Mouse (Mus musculus): ENCODE data around the gene Tro. TPM values are rescaled to one million over a fixed set of nuclear protein-coding genes. Genes with fewer than 3 reads are reported as not detected.

Gene Tro
- 39.6 and 45.1 TPM in 2 replicates for polyA plus RNA-seq (2016; fragmentation: Nextera tagmentation; extraction: Ambion mirVana)

DNA sequence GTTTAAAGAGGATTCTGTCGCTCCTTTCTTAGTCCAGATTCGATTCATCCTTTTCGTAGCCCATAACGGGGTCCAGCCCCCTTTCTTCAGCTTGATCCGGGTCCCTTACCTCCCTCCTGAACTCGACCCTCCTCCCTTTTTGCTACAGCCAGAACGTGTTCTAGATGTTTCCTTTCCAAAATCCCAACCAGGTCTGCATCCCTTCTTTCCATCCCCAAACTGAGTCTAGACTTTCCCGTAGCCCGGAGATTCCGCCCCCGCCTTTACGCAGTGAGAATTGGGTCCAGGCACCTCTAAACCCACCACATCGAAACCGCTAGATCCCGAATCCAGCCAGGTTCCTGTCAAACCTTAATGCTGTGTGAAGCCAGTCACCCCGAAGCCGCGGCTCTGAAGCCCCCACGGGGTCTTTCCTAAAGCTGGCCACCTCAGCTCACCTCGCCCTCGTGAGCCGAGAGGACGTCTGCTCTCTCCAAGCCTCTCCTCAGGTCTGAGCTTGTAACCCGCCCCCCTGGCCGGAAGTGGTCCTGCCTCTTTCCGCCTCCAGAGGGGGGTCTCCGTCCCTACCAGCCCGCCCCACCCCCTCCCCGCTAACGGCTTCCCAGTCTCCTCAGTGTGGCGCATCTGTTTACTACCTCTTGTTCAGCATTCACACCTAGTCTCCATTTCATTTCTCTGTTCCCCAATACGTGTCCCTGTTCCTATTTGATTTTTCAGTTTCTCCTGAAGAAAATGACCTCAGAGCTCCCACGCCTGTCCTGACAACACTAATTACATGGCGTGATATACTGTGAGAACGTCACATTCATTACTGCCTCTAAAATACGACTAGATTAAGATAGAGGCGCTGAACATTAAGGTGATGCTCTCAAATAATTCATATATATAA is at the start of gene Tro:
Gene Tro (minus strand): TSS at position 676 of the 889 bp plus-strand sequence.
- WGBS: 22% methylated on average over 37 of the region's 37 CpGs
- ATAC-seq (ENCODE audit: insufficient number of reproducible peaks, insufficient read depth, low FRiP score, low TSS enrichment, low read depth): peak; percentile 91
- Histone ChIP-seq H3K27ac (peak within 1 kb of the TSS; percentile 74), H3K4me1 (replicated peaks) (no peaks in the 10 kb centered on the region), H3K4me2 (peak within 1 kb of the TSS; percentile 54), H3K9me3 (no peaks in the 10 kb centered on the region), H3K9ac (replicated peaks) (peak within 1 kb of the TSS; percentile 57), H3K27me3 (peaks cover 6% of the 10 kb centered on the region; the same call in 1 of the 2 replicates), H3K36me3 (peaks cover 18% of the 10 kb centered on the region; the same call in 1 of the 2 replicates), H3K4me3 (replicated peaks) (peak within 1 kb of the TSS; percentile 53)

DNA sequence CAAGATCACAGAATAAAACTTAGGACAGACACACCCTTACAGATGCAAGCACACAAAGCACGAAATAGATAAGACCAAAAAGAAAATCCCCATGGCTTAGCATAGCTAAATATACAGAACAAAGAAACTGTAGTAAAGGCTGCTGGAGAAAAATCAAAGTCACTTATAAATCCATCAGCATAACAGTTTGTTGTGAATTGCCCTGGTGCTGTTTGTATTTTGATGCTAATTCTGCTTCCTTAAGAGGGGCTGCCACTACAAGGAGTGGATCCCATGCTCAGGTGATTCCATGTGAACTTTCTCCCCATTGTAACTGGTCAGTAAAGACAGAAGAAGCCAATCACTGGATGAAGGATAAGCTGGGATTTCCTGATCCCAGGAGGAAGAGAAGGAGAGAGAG is 20.1 kb upstream of the Tro start:
- no peak overlapping the region for H3K4me3 ChIP-seq (replicated peaks)
- no peak for ATAC-seq (ENCODE audit: insufficient number of reproducible peaks, insufficient read depth, low FRiP score, low TSS enrichment, low read depth)
- 41% methylated on average over 1 of the region's 1 CpGs for WGBS
- no peak overlapping the region for H3K9ac ChIP-seq (replicated peaks)
- no peak overlapping the region for H3K4me2 ChIP-seq
- no peak overlapping the region for H3K27ac ChIP-seq
- no peaks in the 10 kb centered on the region for H3K4me1 ChIP-seq (replicated peaks)
- no peaks in the 10 kb centered on the region for H3K9me3 ChIP-seq
- H3K27me3 ChIP-seq: no peaks in the 10 kb centered on the region
- H3K36me3 ChIP-seq: no peaks in the 10 kb centered on the region

DNA sequence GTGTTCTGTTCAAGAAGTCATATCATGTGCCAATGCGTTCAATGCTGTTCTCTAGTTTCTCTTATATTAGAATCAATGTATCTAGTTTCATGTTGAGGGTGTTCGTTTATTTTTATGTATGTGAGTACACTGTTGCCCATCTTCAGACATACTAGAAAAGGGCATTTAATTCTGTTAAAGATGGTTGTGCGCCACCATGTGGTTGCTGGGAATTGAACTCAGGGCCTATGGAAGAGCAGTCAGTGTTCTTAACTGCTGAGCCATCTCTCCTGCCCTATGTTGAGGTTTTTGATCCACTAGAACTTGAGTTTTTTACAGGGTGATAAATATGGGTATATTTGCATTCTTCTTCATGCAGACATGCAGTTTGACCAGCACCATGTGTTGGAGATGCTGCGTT is 5.4 kb upstream of the Tro start:
- ATAC-seq (ENCODE audit: insufficient number of reproducible peaks, insufficient read depth, low FRiP score, low TSS enrichment, low read depth): no peak
- Histone ChIP-seq H3K27me3 (peaks cover 6% of the 10 kb centered on the region; the same call in 1 of the 2 replicates), H3K9me3 (no peaks in the 10 kb centered on the region), H3K4me1 (replicated peaks) (no peaks in the 10 kb centered on the region), H3K36me3 (no peaks in the 10 kb centered on the region), H3K9ac (replicated peaks) (no peak overlapping the region), H3K27ac (no peak overlapping the region), H3K4me3 (replicated peaks) (no peak overlapping the region), H3K4me2 (no peak overlapping the region)
- WGBS: 31% methylated on average over 4 of the region's 4 CpGs

DNA sequence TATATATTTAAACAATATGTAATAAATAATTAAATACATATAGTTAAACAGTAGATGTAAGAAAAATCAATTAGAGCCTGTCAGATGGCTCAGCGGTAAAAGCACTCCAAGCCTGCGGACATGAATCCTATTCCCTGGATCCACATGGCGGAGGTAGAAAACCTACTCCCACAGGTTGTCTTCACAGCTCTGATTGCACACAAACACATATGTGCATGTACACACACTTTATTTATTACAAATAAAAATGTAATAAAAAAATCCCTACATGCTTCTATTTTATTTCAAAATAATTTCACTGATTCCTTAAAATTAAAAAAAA is 375 bp upstream of the Tro start:
- H3K36me3 ChIP-seq: peaks cover 16% of the 10 kb centered on the region; the same call in 1 of the 2 replicates
- no peaks in the 10 kb centered on the region for H3K9me3 ChIP-seq
- H3K27ac ChIP-seq: no peak overlapping the region
- ATAC-seq (ENCODE audit: insufficient number of reproducible peaks, insufficient read depth, low FRiP score, low TSS enrichment, low read depth): 0 out of 2 replicates have a peak, but pooled peaks have one; percentile 40
- no peak overlapping the region for H3K9ac ChIP-seq (replicated peaks)
- H3K4me2 ChIP-seq: peak overlapping the region; percentile 54
- H3K27me3 ChIP-seq: peaks cover 6% of the 10 kb centered on the region; the same call in 1 of the 2 replicates
- WGBS: 34% methylated on average over 3 of the region's 3 CpGs
- H3K4me1 ChIP-seq (replicated peaks): no peaks in the 10 kb centered on the region
- H3K4me3 ChIP-seq (replicated peaks): peak overlapping the region; percentile 53

DNA sequence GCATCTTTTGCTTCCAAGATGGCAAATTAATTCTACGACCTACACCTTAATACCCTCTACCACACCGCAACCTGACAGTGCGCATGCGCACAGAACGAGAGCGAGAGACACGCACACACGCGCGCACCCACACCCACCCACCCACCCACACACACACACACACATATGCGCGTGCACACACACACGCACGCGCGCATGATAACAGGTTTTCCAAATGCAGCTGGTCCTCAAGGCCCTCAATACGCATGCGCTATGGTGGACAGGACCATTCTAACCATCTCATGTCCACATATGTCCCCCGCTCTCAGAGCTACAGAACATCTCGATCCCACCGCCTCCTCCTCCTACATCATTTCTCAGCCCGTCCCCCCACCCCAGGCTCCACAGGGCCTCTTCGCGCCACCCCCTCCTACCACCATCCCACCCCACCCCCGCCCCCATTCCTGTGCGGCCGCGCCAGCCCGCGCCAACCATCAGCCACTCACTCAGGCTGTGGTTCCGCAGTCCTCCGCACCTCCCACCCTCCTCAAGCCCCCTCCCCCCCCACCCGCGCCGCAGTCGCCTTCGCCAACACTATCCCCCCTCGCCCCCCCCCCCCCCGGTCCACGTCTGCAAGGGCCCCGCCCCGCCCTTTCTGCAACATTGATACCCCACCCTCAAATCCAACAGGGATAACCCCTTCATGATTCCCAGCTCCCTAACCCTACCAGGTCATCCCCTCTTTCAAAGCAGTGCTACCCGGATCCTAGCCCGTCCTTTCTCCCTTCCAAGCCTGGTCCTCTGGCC is 1.1 kb downstream of the Tro start:
- H3K4me3 ChIP-seq (replicated peaks): peak overlapping the region; percentile 53
- H3K4me1 ChIP-seq (replicated peaks): no peaks in the 10 kb centered on the region
- H3K9ac ChIP-seq (replicated peaks): peak overlapping the region; percentile 57
- 0 out of 2 replicates have a peak, but pooled peaks have one; percentile 55 for ATAC-seq (ENCODE audit: insufficient number of reproducible peaks, insufficient read depth, low FRiP score, low TSS enrichment, low read depth)
- H3K27ac ChIP-seq: peak overlapping the region; percentile 74; the same call in 1 of the 2 replicates
- H3K4me2 ChIP-seq: peak overlapping the region; percentile 54
- WGBS: 43% methylated on average over 29 of the region's 44 CpGs
- H3K9me3 ChIP-seq: no peaks in the 10 kb centered on the region
- H3K27me3 ChIP-seq: peaks cover 10% of the 10 kb centered on the region; the same call in 1 of the 2 replicates
- peaks cover 22% of the 10 kb centered on the region; the same call in 1 of the 2 replicates for H3K36me3 ChIP-seq

DNA sequence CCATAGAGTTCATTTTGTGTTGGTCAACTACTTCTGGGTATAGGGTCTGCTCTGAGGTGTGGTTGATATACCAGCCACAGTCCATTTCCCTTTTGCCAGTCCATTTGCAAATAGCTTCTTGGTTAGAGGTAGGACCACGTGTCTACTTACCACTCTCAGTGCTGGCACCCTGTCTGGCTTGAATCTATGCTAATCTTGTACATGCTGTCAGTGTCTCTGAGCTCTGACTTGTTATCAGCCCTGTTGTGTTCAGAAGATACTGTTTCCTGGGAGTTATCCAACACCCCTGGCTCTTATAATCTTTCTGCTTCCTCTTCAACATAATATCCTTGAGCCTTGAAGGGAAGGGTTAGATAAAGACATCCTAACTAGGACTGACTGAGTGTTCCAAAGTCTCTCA is 21.0 kb downstream of the Tro start:
- no peak for ATAC-seq (ENCODE audit: insufficient number of reproducible peaks, insufficient read depth, low FRiP score, low TSS enrichment, low read depth)
- Histone ChIP-seq H3K27me3 (0 out of 2 replicates have a peak, but pooled peaks cover under 1% of the 10 kb centered on the region), H3K4me1 (replicated peaks) (no peaks in the 10 kb centered on the region), H3K4me3 (replicated peaks) (no peak overlapping the region), H3K36me3 (no peaks in the 10 kb centered on the region), H3K9me3 (no peaks in the 10 kb centered on the region), H3K4me2 (no peak overlapping the region), H3K9ac (replicated peaks) (no peak overlapping the region), H3K27ac (no peak overlapping the region)
- 77% methylated on average over 1 of the region's 1 CpGs for WGBS

DNA sequence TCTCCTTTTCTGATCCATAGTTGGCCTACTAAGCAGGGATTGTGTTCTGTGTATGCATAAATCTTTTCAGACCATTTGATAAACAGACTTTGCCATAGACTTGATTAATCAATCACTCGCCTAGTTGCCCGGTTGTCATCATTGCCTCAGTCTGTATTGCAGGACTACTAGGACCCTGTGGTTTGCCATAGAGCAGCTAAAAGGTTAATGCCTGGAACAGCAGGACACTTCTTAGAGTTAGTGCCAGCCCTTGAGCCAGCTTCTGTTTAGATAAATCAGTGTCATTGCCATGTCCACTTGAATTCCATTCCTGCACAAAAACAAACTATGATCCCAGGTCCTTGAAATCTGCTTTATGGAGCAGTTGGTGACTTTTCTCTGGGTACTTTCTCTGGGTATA is 58.5 kb downstream of the Tro start:
- no peak for ATAC-seq (ENCODE audit: insufficient number of reproducible peaks, insufficient read depth, low FRiP score, low TSS enrichment, low read depth)
- Histone ChIP-seq H3K36me3 (no peaks in the 10 kb centered on the region), H3K9ac (replicated peaks) (no peak overlapping the region), H3K4me2 (no peak overlapping the region), H3K27ac (no peak overlapping the region), H3K27me3 (peaks cover 11% of the 10 kb centered on the region; the same call in 1 of the 2 replicates), H3K4me3 (replicated peaks) (no peak overlapping the region), H3K9me3 (no peaks in the 10 kb centered on the region), H3K4me1 (replicated peaks) (no peaks in the 10 kb centered on the region)
- WGBS: 88% methylated on average over 2 of the region's 2 CpGs

Other genes with a start within 250 kb of the Tro start
- 42.0 and 43.8 TPM in 2 replicates for gene Tmem29, start 198.4 kb downstream of the Tro start, polyA plus RNA-seq (2016; fragmentation: Nextera tagmentation; extraction: Ambion mirVana)
- gene Alas2, start 110.2 kb downstream of the Tro start, polyA plus RNA-seq (2016; fragmentation: Nextera tagmentation; extraction: Ambion mirVana): 36.9 and 43.3 TPM in 2 replicates
- 6.6 and 7.3 TPM in 2 replicates for gene Pfkfb1, start 69.4 kb downstream of the Tro start, polyA plus RNA-seq (2016; fragmentation: Nextera tagmentation; extraction: Ambion mirVana)
- 26.6 and 30.9 TPM in 2 replicates for gene Apex2, start 67.7 kb downstream of the Tro start, polyA plus RNA-seq (2016; fragmentation: Nextera tagmentation; extraction: Ambion mirVana)
- 538 and 543 TPM in 2 replicates for gene Maged2, start 156.8 kb upstream of the Tro start, polyA plus RNA-seq (2016; fragmentation: Nextera tagmentation; extraction: Ambion mirVana)